Mouse (Mus musculus): ENCODE measurements around the gene Laptm4a.

Laptm4a gene

DNA sequence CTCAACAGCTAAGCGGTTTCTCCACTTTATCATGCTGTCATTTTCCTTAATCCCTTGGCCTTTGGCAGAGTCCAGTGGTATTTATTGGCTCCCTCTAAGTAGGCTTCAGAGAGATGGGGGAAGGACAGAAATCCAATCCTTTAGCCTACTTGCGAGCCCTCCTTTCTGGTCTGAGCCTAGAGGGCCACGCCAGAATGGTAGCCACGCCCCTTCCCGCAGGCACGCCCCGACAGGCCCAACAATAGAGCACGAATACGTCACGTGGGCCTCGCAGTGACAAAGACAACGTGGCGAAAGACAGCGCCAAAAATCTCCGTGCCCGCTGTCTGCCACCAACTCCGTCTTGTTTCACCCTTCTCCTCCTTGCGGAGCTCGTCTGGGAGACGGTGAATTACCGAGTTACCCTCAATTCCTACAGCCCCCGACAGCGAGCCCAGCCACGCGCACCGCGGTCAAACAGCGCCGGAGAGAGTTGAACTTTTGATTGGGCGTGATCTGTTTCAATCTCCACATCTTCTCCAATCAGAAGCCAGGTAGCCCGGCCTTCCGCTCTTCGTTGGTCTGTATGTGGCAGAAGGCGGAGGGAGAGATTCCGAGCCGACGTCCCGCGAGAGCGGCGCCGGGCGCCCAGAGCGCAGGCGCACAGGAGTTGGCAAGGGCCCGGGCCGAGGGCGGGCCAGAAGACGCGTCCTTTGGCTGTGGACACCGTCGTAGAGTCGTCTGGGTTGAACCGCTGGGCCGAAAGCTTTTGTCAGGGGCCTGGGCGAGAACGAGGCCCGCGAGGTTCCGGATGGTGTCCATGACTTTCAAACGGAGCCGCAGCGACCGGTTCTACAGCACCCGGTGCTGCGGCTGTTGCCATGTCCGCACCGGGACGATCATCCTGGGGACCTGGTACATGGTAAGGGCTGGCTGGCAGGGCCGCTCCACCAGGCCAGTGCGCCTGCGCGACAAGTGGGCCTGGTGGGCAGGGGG, at the start of gene Laptm4a:
Gene Laptm4a (plus strand): TSS at position 271 of the 975 bp plus-strand sequence.
- in situ Hi-C loops (cut with MboI; ENCODE audit: low pct_unique_long_range_greater_than_20kb in 1 of 2, low sequenced_read_pairs in 2 of 2, unreplicated experiment in 1 of 2) = no loop called here

DNA sequence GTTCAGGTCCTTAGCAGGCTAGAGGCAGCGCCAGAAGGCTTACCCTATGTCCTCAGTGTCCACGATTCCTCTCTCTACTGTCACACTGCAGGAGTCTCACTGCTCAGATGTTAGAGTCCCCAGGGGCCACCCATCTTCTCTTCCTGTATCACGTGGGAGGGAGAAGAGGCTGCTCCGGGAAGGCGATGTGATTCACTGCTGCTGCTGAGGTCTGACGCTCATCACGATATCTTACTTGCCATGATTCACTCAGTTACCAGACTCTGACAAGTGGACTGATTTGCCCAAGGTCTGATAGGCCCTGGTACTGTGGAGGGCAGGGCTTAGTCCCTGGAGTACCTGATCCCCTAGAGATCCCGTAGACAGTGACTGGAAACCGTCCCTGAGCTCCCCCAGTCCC, 45.9 kb upstream of the Laptm4a start:
- in situ Hi-C loops (cut with MboI; ENCODE audit: low pct_unique_long_range_greater_than_20kb in 1 of 2, low sequenced_read_pairs in 2 of 2, unreplicated experiment in 1 of 2) = no loop called here

DNA sequence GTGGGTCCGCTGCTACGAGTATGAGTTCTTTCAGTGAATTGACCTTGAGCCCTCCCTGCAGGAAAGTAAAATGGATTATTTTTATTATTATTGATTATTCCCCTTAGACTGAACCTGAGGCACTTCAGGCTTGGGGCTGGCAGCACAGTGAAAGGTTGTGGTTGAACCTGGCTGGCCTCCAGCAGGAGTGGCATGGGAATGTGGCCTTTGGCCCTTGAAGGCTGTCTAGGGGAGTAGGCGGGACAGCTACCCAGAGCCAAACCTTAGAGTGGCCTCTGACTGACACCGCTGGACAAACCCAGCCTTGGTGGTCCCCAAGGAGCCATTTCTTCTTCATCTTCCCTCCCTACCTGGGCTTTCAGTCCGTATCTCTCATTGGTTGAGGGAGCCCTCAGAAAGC, 44.6 kb upstream of the Laptm4a start:
- in situ Hi-C loops (cut with MboI; ENCODE audit: low pct_unique_long_range_greater_than_20kb in 1 of 2, low sequenced_read_pairs in 2 of 2, unreplicated experiment in 1 of 2) = no loop called here

DNA sequence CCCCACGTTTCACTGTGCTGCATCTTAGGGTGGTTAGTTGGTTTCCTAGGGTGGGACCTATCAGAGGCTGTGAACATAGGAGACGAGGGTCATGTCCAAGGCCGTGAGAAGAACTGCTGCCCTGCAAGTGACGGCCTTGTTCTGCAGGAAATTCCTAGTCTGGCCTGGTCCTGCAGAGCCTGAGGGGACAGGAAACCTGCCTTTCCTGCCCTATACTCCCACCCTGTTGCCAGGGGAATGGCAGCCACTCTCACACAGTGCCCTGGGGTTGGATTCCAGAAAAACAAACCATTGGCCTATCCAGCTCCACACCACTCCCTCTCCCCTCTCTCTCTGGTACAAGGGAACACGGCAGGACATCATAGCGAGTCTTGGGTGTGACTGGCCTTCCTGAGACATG, 44.1 kb upstream of the Laptm4a start:
- in situ Hi-C loops (cut with MboI; ENCODE audit: low pct_unique_long_range_greater_than_20kb in 1 of 2, low sequenced_read_pairs in 2 of 2, unreplicated experiment in 1 of 2) = no loop called here

DNA sequence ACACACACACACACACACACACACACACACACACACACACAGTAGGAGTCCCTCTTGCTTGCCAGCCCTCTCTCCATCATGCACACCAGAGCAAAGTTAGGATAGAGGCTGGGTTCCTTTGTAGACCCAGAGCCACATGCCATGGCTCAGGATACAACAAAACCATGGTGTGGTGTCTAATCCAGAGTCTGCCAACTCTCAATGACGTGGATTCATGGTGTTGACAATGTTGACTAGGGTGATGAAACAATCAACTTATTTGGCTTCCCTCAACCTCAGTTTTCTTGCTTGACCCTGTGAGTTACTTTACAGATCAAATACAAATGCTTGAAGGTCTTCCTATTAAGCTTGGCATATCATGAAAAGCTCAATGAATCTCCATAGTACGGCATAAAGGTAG, 42.7 kb upstream of the Laptm4a start:
- in situ Hi-C loops (cut with MboI; ENCODE audit: low pct_unique_long_range_greater_than_20kb in 1 of 2, low sequenced_read_pairs in 2 of 2, unreplicated experiment in 1 of 2) = no loop called here

DNA sequence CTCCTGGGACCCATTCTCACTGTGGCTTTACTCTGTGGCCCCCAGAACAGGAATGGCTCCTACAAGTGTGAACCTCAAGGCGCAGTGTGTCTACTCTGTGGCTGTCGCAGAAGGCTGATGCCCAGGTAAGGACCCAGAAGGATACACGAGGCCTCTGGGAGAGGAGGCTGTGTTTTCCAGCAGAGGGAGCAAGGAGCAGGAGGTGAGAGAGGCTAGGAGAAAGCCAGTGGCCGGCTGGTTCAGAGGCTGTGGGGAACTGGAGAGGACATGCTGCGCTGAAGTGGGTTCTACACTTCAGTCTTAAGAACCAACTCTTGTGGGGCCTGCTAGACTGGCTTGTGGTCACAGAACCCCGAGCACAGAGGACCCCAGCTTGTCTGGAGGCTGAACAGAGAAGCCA, 42.1 kb upstream of the Laptm4a start:
- in situ Hi-C loops (cut with MboI; ENCODE audit: low pct_unique_long_range_greater_than_20kb in 1 of 2, low sequenced_read_pairs in 2 of 2, unreplicated experiment in 1 of 2) = no loop called here

DNA sequence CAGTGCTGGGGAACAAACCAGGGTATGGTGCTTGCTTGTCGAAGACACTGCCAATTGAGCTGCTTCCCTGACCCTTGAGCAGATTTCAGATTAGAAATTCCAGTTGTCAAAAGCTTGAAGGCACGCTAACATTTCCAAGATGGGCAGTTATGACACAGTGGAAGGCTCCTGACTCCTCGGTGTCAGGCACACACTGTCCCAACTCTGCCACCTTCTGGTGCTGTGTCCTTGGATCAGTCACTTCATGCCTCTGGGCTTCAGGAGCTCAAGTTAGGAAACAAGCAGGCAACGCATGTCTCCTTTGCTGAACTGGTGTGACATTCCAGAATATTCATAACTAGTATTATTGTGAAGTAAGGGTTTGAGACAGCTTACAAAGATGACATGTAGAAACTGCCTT, 39.7 kb upstream of the Laptm4a start:
- in situ Hi-C loops (cut with MboI; ENCODE audit: low pct_unique_long_range_greater_than_20kb in 1 of 2, low sequenced_read_pairs in 2 of 2, unreplicated experiment in 1 of 2) = no loop called here

DNA sequence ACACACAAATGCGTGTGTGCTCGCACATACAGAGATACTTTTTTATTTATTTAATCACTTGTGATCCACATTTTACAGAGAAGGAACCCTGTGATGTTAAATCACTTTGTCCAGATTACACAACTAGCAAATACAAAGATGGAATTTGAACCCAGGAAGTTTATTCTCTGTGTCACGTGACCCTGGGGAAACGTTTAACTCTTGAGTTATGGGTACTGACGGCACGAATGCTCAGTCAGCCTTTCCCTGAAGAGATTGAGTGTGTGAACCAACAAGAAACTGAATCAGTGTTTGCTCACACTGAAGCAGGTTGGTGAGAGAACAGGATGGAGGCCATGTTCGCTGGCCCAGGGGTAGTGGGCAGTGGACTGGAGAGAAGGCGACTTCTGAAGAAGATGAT, 39.1 kb upstream of the Laptm4a start:
- in situ Hi-C loops (cut with MboI; ENCODE audit: low pct_unique_long_range_greater_than_20kb in 1 of 2, low sequenced_read_pairs in 2 of 2, unreplicated experiment in 1 of 2) = no loop called here

DNA sequence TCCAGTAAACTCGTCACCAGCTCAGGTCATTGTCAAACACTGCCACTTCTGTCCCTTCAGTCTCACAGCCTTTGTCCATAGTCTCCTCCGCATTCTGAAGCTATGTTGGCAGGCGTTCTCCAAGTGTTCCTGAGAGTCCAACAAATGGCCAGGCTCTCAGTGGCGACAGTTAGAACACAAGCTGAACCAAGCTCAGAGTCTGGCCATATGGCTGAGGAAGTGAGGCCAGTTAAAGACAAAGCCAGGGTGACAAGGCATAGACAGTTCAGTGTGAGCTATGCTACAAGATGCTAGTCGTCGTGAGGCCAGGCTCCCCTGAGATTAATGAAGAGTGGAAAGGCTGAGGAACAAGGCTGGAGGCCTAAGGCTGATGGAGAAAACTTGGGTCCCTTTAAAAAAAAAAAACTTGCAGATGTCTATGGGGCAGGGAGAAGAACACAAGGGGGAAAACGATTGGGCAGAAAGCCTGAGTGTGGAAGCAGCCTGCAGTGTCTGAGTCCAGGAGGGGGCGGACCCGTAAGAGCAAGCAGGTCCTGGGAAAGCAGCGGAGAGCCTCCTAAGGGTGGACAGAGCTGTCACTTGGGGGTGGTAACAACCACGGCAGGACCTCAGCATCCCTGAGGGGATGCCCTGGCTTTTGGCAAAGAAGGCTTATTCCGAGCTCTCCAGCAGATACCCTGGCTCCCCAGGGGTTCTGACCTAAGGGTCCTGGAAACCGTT, 36.9 kb upstream of the Laptm4a start:
- in situ Hi-C loops (cut with MboI; ENCODE audit: low pct_unique_long_range_greater_than_20kb in 1 of 2, low sequenced_read_pairs in 2 of 2, unreplicated experiment in 1 of 2) = loop anchor here in 1 of 2 experiments (5.0 kb wide), 1 partner anchor 123 kb away; no protein-coding TSS in a partner anchor

DNA sequence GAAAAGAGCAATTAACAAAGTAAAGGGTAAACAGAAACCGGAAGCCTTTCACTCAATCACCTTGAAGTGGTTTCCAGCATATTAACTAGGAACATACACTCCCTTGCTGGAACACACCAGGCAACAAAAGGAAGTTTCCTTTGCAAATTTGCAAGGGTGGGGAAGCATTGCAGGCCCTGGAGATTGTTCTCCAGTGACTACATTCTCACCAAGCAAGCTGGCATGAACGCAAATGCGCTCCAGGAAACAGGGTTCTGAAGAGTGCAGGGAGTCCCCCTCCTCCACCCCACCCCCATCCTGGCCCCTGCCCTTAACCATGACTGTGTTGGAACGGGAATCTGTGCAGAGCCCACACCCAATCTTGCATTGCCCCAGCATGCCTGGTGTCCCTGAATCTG, 36.3 kb upstream of the Laptm4a start:
- in situ Hi-C loops (cut with MboI; ENCODE audit: low pct_unique_long_range_greater_than_20kb in 1 of 2, low sequenced_read_pairs in 2 of 2, unreplicated experiment in 1 of 2) = loop anchor here in 1 of 2 experiments (5.0 kb wide), 1 partner anchor 122 kb away; no protein-coding TSS in a partner anchor

DNA sequence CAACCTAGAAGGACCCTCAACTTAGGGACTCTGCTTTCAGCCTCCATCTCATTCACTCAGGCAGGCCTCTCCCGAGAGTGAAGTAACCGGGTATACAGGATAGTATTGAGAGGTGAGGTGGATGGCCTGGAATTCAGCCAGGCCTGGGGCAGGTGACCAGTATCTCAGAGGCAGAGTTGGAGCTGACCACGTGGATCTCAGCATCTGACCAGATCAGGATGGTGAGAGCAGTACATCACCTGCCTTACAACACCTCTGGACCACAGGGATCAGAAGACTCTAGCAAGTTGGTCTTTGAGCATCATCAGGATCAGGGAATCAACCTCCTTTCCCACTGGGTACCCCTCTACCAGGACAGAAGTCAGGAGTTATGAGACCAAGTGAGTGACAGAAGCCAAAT, 35.5 kb upstream of the Laptm4a start:
- in situ Hi-C loops (cut with MboI; ENCODE audit: low pct_unique_long_range_greater_than_20kb in 1 of 2, low sequenced_read_pairs in 2 of 2, unreplicated experiment in 1 of 2) = loop anchor here in 1 of 2 experiments (5.0 kb wide), 1 partner anchor 121 kb away; no protein-coding TSS in a partner anchor

DNA sequence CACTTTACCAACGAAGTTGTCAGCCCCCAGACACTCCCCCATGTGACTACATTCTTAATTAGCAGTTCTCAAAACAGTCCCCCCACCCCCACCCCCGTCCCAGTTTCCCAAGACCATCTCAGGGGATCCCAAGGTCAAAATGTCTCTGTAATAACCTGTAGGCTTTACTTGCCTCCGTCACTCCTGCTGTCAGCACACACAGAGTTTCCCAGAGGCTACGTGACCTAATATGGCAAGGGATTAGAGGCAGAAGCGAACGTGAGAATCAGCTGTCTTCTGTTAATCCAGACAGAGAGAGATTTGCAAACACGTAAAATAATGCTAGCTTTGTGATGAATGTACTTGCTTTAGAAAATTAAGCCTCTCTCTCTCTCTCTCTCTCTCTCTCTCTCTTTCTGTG, 33.0 kb upstream of the Laptm4a start:
- in situ Hi-C loops (cut with MboI; ENCODE audit: low pct_unique_long_range_greater_than_20kb in 1 of 2, low sequenced_read_pairs in 2 of 2, unreplicated experiment in 1 of 2) = loop anchor here in 1 of 2 experiments (5.0 kb wide), 1 partner anchor 119 kb away; no protein-coding TSS in a partner anchor

DNA sequence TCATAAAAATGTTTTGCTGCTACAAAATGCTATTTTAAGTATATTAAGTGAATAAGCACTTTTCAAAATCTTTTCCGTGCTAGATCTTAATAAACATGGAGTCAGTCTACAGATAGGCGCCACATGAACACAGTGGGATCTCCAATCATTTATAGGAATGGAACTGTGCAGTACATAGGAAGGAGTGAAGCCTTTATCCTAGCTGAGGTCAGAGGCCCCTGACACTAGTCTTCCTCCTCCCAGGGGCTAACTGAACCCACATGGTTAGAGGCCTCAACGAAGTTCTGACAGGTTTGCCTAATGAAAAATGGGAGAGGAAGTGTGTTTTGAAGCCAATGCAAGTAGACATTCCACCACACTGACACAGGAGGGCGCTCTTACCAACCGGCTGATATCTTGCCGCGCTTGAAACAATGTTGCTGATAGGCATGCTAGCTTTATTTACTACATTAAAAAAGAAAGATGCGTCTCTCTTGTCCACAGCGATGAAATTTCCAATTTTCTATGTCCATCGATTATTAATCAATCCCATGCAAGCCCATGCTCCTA, 32.3 kb upstream of the Laptm4a start:
- in situ Hi-C loops (cut with MboI; ENCODE audit: low pct_unique_long_range_greater_than_20kb in 1 of 2, low sequenced_read_pairs in 2 of 2, unreplicated experiment in 1 of 2) = loop anchor here in 1 of 2 experiments (5.0 kb wide), 1 partner anchor 118 kb away; no protein-coding TSS in a partner anchor

DNA sequence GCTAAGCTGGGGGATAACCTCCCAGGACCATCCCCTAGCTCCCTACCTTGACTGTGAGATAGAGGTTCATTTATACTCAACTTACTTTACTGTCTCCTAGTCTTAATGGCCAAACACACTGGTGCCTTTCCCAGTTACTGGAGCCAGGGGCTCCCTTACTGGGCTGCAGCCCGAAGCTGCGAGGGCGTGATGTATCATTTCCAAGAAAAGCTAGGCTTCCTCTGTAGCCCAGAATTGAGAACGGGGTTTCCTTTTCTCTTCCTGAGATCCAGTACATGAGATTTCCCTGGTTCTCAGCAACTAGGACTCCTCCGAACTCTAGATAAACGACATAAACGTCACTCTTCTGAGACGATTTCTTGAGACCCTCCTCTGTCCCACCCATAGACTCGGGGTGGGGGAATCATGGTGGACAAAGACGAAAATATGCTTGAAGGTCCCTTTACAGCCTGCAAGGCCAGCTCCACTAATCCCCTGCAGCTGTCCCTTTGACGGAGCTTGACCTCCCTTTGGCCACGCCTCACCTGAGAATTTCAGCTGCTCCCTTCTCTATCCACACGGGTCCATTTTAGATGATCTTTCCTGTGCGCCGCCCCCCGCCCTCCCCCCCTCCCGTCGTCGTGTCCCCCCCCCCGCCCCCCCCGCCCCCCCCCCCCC, 28.5 kb upstream of the Laptm4a start:
- in situ Hi-C loops (cut with MboI; ENCODE audit: low pct_unique_long_range_greater_than_20kb in 1 of 2, low sequenced_read_pairs in 2 of 2, unreplicated experiment in 1 of 2) = no loop called here

DNA sequence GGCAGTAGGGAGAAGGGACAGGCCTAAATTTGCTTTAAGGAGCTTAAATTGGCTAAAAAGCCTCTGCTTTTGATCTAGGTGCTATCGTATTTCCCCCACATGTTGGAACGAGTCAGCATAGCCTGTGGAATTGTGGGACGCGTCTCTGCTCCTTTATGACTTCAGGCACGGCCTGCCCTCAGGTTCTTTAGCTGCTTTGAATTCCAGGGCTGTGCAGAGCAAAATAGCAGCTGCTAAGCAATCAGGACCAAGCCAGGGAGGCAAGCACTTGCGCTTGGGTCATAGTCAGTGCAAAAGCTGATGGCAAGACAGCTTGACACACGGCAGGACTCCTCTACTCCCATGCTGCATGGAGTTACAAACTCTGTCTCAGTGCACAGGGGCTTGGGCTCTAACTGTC, 24.3 kb upstream of the Laptm4a start:
- in situ Hi-C loops (cut with MboI; ENCODE audit: low pct_unique_long_range_greater_than_20kb in 1 of 2, low sequenced_read_pairs in 2 of 2, unreplicated experiment in 1 of 2) = no loop called here

DNA sequence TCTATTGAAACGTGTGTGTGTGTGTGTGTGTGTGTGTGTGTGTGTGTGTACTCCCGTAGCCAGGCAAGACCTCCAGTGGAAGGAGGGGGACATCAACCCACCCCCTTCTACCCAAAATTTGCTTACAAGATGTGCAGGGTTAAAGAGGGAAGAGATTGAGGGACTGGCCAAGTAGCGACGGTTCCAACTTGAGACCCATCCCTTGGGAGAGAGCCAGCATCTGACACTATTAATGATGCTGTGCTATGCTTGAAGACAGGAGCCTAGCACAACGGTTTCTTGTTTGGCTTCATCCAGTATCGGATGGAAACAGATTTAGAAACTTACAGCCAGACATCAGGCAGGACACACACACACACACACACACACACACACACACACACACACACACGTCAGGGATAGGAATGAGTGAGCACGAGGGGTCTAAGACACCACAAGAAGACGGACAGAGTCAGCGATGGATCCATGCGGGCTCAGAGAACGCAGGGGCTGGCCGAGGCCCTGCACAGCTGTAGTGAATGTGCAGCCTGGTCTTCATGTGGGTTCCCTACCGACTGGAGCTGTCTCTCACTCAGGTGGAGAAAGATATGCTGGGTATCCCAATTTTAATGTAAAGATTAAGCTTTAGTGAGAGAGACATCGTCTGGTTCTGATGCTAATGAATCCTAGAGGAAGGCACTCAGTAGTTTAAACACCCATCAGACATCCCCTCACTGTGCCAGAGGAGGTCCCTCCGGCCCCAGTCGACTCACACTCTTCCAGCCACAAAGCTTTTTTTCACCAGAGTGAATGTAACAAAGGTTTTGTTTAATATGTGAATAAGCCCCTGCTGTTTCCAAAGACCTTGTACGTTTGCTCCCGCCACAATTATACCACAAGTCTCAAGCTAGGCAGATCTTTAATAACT, 22.3 kb upstream of the Laptm4a start:
- in situ Hi-C loops (cut with MboI; ENCODE audit: low pct_unique_long_range_greater_than_20kb in 1 of 2, low sequenced_read_pairs in 2 of 2, unreplicated experiment in 1 of 2) = no loop called here

DNA sequence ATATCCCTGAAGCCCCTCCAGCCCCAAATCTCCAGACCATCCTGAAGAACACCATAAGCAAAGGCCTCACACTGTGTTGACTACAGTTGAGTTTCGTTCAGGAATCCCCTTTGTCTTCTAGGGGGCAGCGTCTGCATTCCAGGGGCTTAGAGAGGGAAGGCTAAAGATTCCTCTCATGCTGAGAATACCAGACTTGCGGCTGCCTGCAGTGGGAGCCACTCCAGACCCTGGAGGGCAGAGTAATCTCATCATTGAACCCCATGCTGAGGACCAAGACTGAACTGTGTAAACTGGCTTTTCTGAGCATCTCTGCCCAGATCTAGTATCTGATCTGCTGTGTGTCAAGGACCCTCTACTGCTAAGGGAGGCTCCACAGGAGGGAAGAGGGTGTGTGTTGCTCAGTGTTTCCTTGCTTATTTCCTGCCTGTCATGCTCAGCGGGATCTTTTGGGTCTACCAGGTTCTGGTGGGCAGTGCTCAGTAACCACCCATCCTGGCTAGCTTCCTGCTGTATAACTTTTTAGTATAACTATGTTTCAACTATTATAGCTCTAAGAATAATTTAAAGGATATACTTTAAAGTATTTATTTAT, 21.3 kb upstream of the Laptm4a start:
- in situ Hi-C loops (cut with MboI; ENCODE audit: low pct_unique_long_range_greater_than_20kb in 1 of 2, low sequenced_read_pairs in 2 of 2, unreplicated experiment in 1 of 2) = no loop called here
